ENCODE assay signal across 8 mouse cellular contexts in the genomic region with DNA sequence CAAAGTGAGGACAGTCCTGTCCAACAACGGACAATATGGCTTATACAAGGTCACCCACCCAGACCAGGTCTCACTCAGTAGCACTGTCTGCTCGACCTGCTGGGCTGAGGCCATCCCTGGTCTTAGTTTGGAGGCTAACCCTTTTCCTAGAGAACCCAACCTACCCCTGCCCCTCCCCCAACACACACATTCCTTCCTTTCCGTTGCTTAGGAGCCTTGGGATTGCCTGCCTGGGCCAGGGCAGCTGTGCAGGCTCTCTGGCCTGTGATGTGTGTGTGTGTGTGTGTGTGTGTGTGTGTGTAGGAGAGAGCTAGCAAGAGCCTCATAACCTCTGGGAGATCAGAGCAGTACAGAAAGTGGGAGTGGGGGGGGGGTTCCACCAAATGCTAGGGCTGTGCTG. TPM values are rescaled to one million over a fixed set of nuclear protein-coding genes. Genes with fewer than 3 reads are reported as not detected.
A peak's percentile ranks its signal among the peaks of the same experiment; 100 is the strongest.
DNase-seq lines count a peak whose midpoint lies in the region; ATAC-seq lines count a peak whose summit lies in the region.

No protein-coding gene starts in this region.

- H3K4me1 ChIP-seq in heart, embryonic 12.5 days (replicated peaks), result peaks cover 39% of the 10 kb centered on the region
- peaks cover 36% of the 10 kb centered on the region for H3K4me1 ChIP-seq in limb, embryonic 13.5 days
- H3K4me1 ChIP-seq in neural tube, embryonic 13.5 days (replicated peaks), result peaks cover 50% of the 10 kb centered on the region

- peaks cover 20% of the 10 kb centered on the region for H3K36me3 ChIP-seq in heart, embryonic 12.5 days
- peaks cover 24% of the 10 kb centered on the region for H3K36me3 ChIP-seq in limb, embryonic 13.5 days
- 0 out of 2 replicates have a peak, but pooled peaks cover 8% of the 10 kb centered on the region for H3K36me3 ChIP-seq in neural tube, embryonic 13.5 days

- ATAC-seq in heart, embryonic 12.5 days (ENCODE audit: insufficient number of reproducible peaks, low FRiP score), result no peak
- ATAC-seq in limb, embryonic 13.5 days (ENCODE audit: low FRiP score, low read depth), result peak; percentile 38
- peak; percentile 45; the same call in 1 of the 2 replicates for ATAC-seq in neural tube, embryonic 13.5 days (ENCODE audit: low read depth)
- ATAC-seq in cerebellum, adult (ENCODE audit: insufficient number of reproducible peaks, low FRiP score, low TSS enrichment), result no peak

- intact Hi-C loops in left cerebral cortex, postnatal 4 days (cut with DNase I), result no loop called here
- intact Hi-C loops in left cerebral cortex, postnatal 36 days (cut with DNase I), result no loop called here

- H3K4me2 ChIP-seq in heart, embryonic 12.5 days, result peak overlapping the region; percentile 96
- H3K4me2 ChIP-seq in limb, embryonic 13.5 days (replicated peaks), result peak overlapping the region; percentile 96
- peak overlapping the region; percentile 93 for H3K4me2 ChIP-seq in neural tube, embryonic 13.5 days

- H3K9ac ChIP-seq in heart, embryonic 12.5 days, result 0 out of 2 replicates have a peak overlapping the region, but pooled peaks have one; percentile 84
- H3K9ac ChIP-seq in limb, embryonic 13.5 days, result peak overlapping the region; percentile 82
- H3K9ac ChIP-seq in neural tube, embryonic 13.5 days, result 0 out of 2 replicates have a peak overlapping the region, but pooled peaks have one; percentile 17

- H3K27ac ChIP-seq in heart, embryonic 12.5 days (ENCODE audit: poor library complexity, severe bottlenecking), result no peak overlapping the region
- H3K27ac ChIP-seq in limb, embryonic 13.5 days, result peak overlapping the region; percentile 75
- H3K27ac ChIP-seq in neural tube, embryonic 13.5 days (replicated peaks), result peak overlapping the region; percentile 67

- 27% methylated on average over 3 of the region's 3 CpGs for WGBS in heart, embryonic 12.5 days
- WGBS in limb, embryonic 13.5 days, result 18% methylated on average over 3 of the region's 3 CpGs
- WGBS in neural tube, embryonic 13.5 days, result 13% methylated on average over 3 of the region's 3 CpGs

- H3K4me3 ChIP-seq in heart, embryonic 12.5 days, result 0 out of 2 replicates have a peak overlapping the region, but pooled peaks have one; percentile 66
- H3K4me3 ChIP-seq in limb, embryonic 13.5 days, result peak overlapping the region; percentile 68
- peak overlapping the region; percentile 61 for H3K4me3 ChIP-seq in neural tube, embryonic 13.5 days

- no peaks in the 10 kb centered on the region for H3K9me3 ChIP-seq in heart, embryonic 12.5 days (replicated peaks)
- H3K9me3 ChIP-seq in limb, embryonic 13.5 days, result no peaks in the 10 kb centered on the region
- H3K9me3 ChIP-seq in neural tube, embryonic 13.5 days, result no peaks in the 10 kb centered on the region

- H3K27me3 ChIP-seq in heart, embryonic 12.5 days (replicated peaks), result peaks cover 16% of the 10 kb centered on the region; the same call in 1 of the 2 replicates
- no peaks in the 10 kb centered on the region for H3K27me3 ChIP-seq in limb, embryonic 13.5 days
- peaks cover 20% of the 10 kb centered on the region for H3K27me3 ChIP-seq in neural tube, embryonic 13.5 days

- DNase-seq in left cerebral cortex, postnatal 4 days, result peak; percentile 30
- DNase-seq in left cerebral cortex, postnatal 36 days (ENCODE audit: low spot score in 2 of 2), result no peak
- DNase-seq in adrenal gland, adult 8-10 months, result no peak
- no peak for DNase-seq in ovary, postnatal 14 days (ENCODE audit: low spot score)

RNA-seq across cellular contexts. Expression of a gene that starts 2.1 kb away (rescaled TPM):
- total RNA-seq in left cerebral cortex, postnatal 4 days (2021), result 10 to 100 TPM; 15.1 to 16.0 TPM
- total RNA-seq in left cerebral cortex, postnatal 36 days (2021), result 10 to 100 TPM; 11.8 to 15.0 TPM
- 7.8 and 8.4 TPM in 2 replicates for polyA plus RNA-seq in heart, embryonic 12.5 days (2016; fragmentation: Nextera tagmentation; extraction: Ambion mirVana)
- 31.1 and 32.4 TPM in 2 replicates for polyA plus RNA-seq in limb, embryonic 13.5 days (2015; fragmentation: Nextera tagmentation; extraction: Ambion mirVana)
- 14.1 and 15.2 TPM in 2 replicates for polyA plus RNA-seq in neural tube, embryonic 13.5 days (2015; fragmentation: Nextera tagmentation; extraction: Ambion mirVana)
- total RNA-seq in adrenal gland, adult 8-10 months (2022), result 10 to 100 TPM in 1 of 4 experiments, 1 to 10 TPM in 3; 8.2 to 10.6 (median 8.5) TPM

RNA-seq across cellular contexts. Expression of a gene that starts 2.2 kb away (rescaled TPM):
- total RNA-seq in left cerebral cortex, postnatal 4 days (2021), result 1 to 10 TPM; 1.1 to 1.2 TPM
- total RNA-seq in left cerebral cortex, postnatal 36 days (2021), result 1 to 10 TPM in 1 of 2 experiments, under 1 TPM in 1; 0.81 to 1.6 TPM
- polyA plus RNA-seq in heart, embryonic 12.5 days (2016; fragmentation: Nextera tagmentation; extraction: Ambion mirVana), result 0.77 and 1.0 TPM in 2 replicates
- polyA plus RNA-seq in limb, embryonic 13.5 days (2015; fragmentation: Nextera tagmentation; extraction: Ambion mirVana), result 3.1 and 3.5 TPM in 2 replicates
- 0.64 and 0.96 TPM in 2 replicates for polyA plus RNA-seq in neural tube, embryonic 13.5 days (2015; fragmentation: Nextera tagmentation; extraction: Ambion mirVana)
- 1 to 10 TPM; 1.6 to 5.4 (median 2.8) TPM for total RNA-seq in adrenal gland, adult 8-10 months (2022)

RNA-seq across cellular contexts. Expression of a gene that starts 12.9 kb away (rescaled TPM):
- total RNA-seq in left cerebral cortex, postnatal 4 days (2021), result 10 to 100 TPM; 41.4 to 47.5 TPM
- 10 to 100 TPM; 58.0 to 58.9 TPM for total RNA-seq in left cerebral cortex, postnatal 36 days (2021)
- polyA plus RNA-seq in heart, embryonic 12.5 days (2016; fragmentation: Nextera tagmentation; extraction: Ambion mirVana), result 27.9 and 28.5 TPM in 2 replicates
- 51.8 and 56.1 TPM in 2 replicates for polyA plus RNA-seq in limb, embryonic 13.5 days (2015; fragmentation: Nextera tagmentation; extraction: Ambion mirVana)
- 71.8 and 74.5 TPM in 2 replicates for polyA plus RNA-seq in neural tube, embryonic 13.5 days (2015; fragmentation: Nextera tagmentation; extraction: Ambion mirVana)
- 10 to 100 TPM; 42.4 to 60.2 (median 51.6) TPM for total RNA-seq in adrenal gland, adult 8-10 months (2022)

RNA-seq across cellular contexts. Expression of a gene that starts 29.0 kb away (rescaled TPM):
- 10 to 100 TPM; 60.2 to 60.4 TPM for total RNA-seq in left cerebral cortex, postnatal 4 days (2021)
- total RNA-seq in left cerebral cortex, postnatal 36 days (2021), result 10 to 100 TPM; 44.7 to 52.4 TPM
- 89.6 and 91.9 TPM in 2 replicates for polyA plus RNA-seq in heart, embryonic 12.5 days (2016; fragmentation: Nextera tagmentation; extraction: Ambion mirVana)
- polyA plus RNA-seq in limb, embryonic 13.5 days (2015; fragmentation: Nextera tagmentation; extraction: Ambion mirVana), result 129 and 141 TPM in 2 replicates
- polyA plus RNA-seq in neural tube, embryonic 13.5 days (2015; fragmentation: Nextera tagmentation; extraction: Ambion mirVana), result 96.4 and 106 TPM in 2 replicates
- 10 to 100 TPM; 52.2 to 75.1 (median 56.2) TPM for total RNA-seq in adrenal gland, adult 8-10 months (2022)

RNA-seq across cellular contexts. Expression of a gene that starts 40.1 kb away (rescaled TPM):
- total RNA-seq in left cerebral cortex, postnatal 4 days (2021), result 10 to 100 TPM; 25.8 to 27.1 TPM
- total RNA-seq in left cerebral cortex, postnatal 36 days (2021), result 10 to 100 TPM; 32.2 to 33.8 TPM
- 68.1 and 69.7 TPM in 2 replicates for polyA plus RNA-seq in heart, embryonic 12.5 days (2016; fragmentation: Nextera tagmentation; extraction: Ambion mirVana)
- 89.7 and 93.3 TPM in 2 replicates for polyA plus RNA-seq in limb, embryonic 13.5 days (2015; fragmentation: Nextera tagmentation; extraction: Ambion mirVana)
- 125 and 136 TPM in 2 replicates for polyA plus RNA-seq in neural tube, embryonic 13.5 days (2015; fragmentation: Nextera tagmentation; extraction: Ambion mirVana)
- total RNA-seq in adrenal gland, adult 8-10 months (2022), result 10 to 100 TPM; 45.7 to 63.8 (median 50.0) TPM

Comparison
In these comparisons a context has a peak if more than half of its experiments do, and no peak if none do; other contexts are left out.
1. ATAC-seq: peak in limb, embryonic 13.5 days (single experiment) and neural tube, embryonic 13.5 days (single experiment); none in heart, embryonic 12.5 days (single experiment) and cerebellum, adult (single experiment).
2. H3K9ac ChIP-seq: peak in every context shown above with its lines; median percentile 84 in heart, embryonic 12.5 days; 82 in limb, embryonic 13.5 days; 17 in neural tube, embryonic 13.5 days.
3. Peak in every context shown above with its lines, with median percentiles within 50 percentile points of each other: H3K4me2 ChIP-seq and H3K4me3 ChIP-seq.